Mouse (Mus musculus) granulocyte monocyte progenitor cell, adult 5-6 weeks (primary cell): ENCODE data around the gene Hs3st1. TPM values are rescaled to one million over a fixed set of nuclear protein-coding genes. Genes with fewer than 3 reads are reported as not detected.

Source experiments
- ATAC-seq: replicated peaks from 2 replicates; pipeline ENCODE4 v1.8.0; 2016; ENCODE audit warnings: mild to moderate bottlenecking, moderate TSS enrichment, inconsistent platforms; ENCODE audit not compliant: poor library complexity, severe bottlenecking
- total RNA-seq, 2 experiments: library from RNA; stranded (forward) in 1 of 2; stranded (reverse) in 1 of 2; fragments of 200-712, 200-1000 nt in 1 of 2; fragments of >200 nt in 1 of 2; fragmentation: Nextera tagmentation in 1 of 2; gene quantifications; 2 replicates each; pipeline ENCODE4 v1.2.3; 2014 to 2017

The Hs3st1 gene
- total RNA-seq, 2 experiments from 2014 or later, result not detected

GRCm38 (mm10) chr5:39643924-39644826 is 111.1 kb downstream of the Hs3st1 start:
- peak; percentile 97 for ATAC-seq

- ATAC-seq, result no peak
Observed at GRCm38 (mm10) chr5:39643260-39643923, 111.9 kb downstream of the Hs3st1 start.

GRCm38 (mm10) chr5:39642222-39642770 is 113.0 kb downstream of the Hs3st1 start:
- ATAC-seq, result no peak

- 0 out of 2 replicates have a peak, but pooled peaks have one; percentile 41 for ATAC-seq
Observed at GRCm38 (mm10) chr5:39639438-39640177, 115.7 kb downstream of the Hs3st1 start.

GRCm38 (mm10) chr5:39638926-39639325 is 116.3 kb downstream of the Hs3st1 start:
- ATAC-seq, result no peak

- peak; percentile 30 for ATAC-seq
Observed at GRCm38 (mm10) chr5:39637874-39638273, 117.4 kb downstream of the Hs3st1 start.

- ATAC-seq, result 0 out of 2 replicates have a peak, but pooled peaks have one; percentile 12
Observed at GRCm38 (mm10) chr5:39636090-39636489, 119.2 kb downstream of the Hs3st1 start.

- no peak for ATAC-seq
Observed at GRCm38 (mm10) chr5:39634300-39635047, 120.8 kb downstream of the Hs3st1 start.

- ATAC-seq, result no peak
Observed at GRCm38 (mm10) chr5:39633206-39633605, 122.1 kb downstream of the Hs3st1 start.

- peak; percentile 90 for ATAC-seq
Observed at GRCm38 (mm10) chr5:39630841-39631240, 124.4 kb downstream of the Hs3st1 start.

- ATAC-seq, result no peak
Observed at GRCm38 (mm10) chr5:39625037-39625473, 130.2 kb downstream of the Hs3st1 start.

- ATAC-seq, result no peak
Observed at GRCm38 (mm10) chr5:39624218-39624590, 131.1 kb downstream of the Hs3st1 start.

GRCm38 (mm10) chr5:39623304-39624217 is 131.7 kb downstream of the Hs3st1 start:
- ATAC-seq, result no peak

- ATAC-seq, result no peak
Observed at GRCm38 (mm10) chr5:39620206-39620866, 134.9 kb downstream of the Hs3st1 start.

- no peak for ATAC-seq
Observed at GRCm38 (mm10) chr5:39617354-39617977, 137.8 kb downstream of the Hs3st1 start.

GRCm38 (mm10) chr5:39615202-39615601 is 140.1 kb downstream of the Hs3st1 start:
- no peak for ATAC-seq

- ATAC-seq, result no peak
Observed at GRCm38 (mm10) chr5:39613534-39613933, 141.7 kb downstream of the Hs3st1 start.

GRCm38 (mm10) chr5:39612240-39612639 is 143.0 kb downstream of the Hs3st1 start:
- no peak for ATAC-seq
